Mouse (Mus musculus) erythroblast, embryonic 14.5 days (primary cell): ENCODE data around the gene Fat3. TPM values are rescaled to one million over a fixed set of nuclear protein-coding genes. Genes with fewer than 3 reads are reported as not detected.

Source experiments
- H3K27me3 ChIP-seq: 2 replicates; pipeline ENCODE4 v1.6.1; 2012; ENCODE audit warnings: inconsistent platforms; ENCODE audit not compliant: control insufficient read depth
- H3K36me3 ChIP-seq: 2 replicates; pipeline ENCODE4 v1.6.1; 2012; ENCODE audit warnings: mild to moderate bottlenecking, inconsistent platforms; ENCODE audit not compliant: control insufficient read depth
- H3K4me1 ChIP-seq: 2 replicates; pipeline ENCODE4 v1.6.1; 2012; ENCODE audit warnings: inconsistent platforms; ENCODE audit not compliant: control insufficient read depth
- H3K4me3 ChIP-seq: replicated peaks from 2 replicates; pipeline ENCODE3; 2012; ENCODE audit warnings: moderate library complexity, mild to moderate bottlenecking, inconsistent platforms
- H3K9me3 ChIP-seq: 2 replicates; pipeline ENCODE4 v1.6.1; 2012; ENCODE audit warnings: low read length, inconsistent platforms, mixed read lengths; ENCODE audit not compliant: control insufficient read depth
- GATA1 ChIP-seq: IDR thresholded peaks from 2 replicates; pipeline ENCODE4 v1.6.1; 2012; ENCODE audit warnings: low read length, inconsistent platforms, mixed read lengths
- TAL1 ChIP-seq: IDR thresholded peaks from 3 replicates; pipeline ENCODE4 v1.6.1; 2012; ENCODE audit warnings: low read length, inconsistent platforms, mixed read lengths
- polyA plus RNA-seq: library from polyadenylated mRNA; stranded (reverse); fragments of >175 nt; gene quantifications from 2 replicates; pipeline ENCODE4 v1.2.3, GENCODE M21; 2012

Gene Fat3
- under 0.01 and 0.03 TPM in 2 replicates for polyA plus RNA-seq

DNA sequence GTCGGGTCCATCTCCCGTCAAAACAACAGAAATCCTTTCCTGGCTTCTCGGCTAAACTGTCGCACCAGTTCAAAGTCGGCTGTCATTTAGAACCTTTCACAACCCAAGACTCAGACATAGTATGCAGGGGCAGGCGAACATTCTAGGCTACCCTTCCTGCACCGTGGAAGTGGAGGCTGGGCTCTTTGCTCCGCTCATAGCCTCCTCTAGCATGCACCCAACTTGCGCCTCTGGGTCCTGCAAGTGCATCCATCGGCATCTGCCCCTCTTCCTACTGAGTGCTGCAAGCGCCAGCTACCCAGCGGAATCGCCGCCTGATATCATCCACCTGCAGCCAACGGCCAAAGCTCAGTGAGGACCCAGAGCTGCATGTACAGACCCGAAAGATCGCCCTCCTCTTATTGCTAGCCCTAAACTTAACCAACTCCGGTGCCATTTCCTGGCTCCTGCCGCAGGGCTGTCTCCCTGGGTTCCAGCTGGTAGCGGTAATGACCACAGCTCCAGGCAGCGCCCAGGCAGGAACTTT, at the start of gene Fat3:
Gene Fat3, minus strand, starts transcription at position 100 of the 526 bp plus-strand sequence.
- Histone ChIP-seq H3K4me1 (no peaks in the 10 kb centered on the region), H3K9me3 (no peaks in the 10 kb centered on the region), H3K4me3 (peak within 1 kb of the TSS; percentile 32), H3K36me3 (no peaks in the 10 kb centered on the region), H3K27me3 (peaks cover 54% of the 10 kb centered on the region)
- TF ChIP-seq GATA1 (no peak), TAL1 (no peak)

DNA sequence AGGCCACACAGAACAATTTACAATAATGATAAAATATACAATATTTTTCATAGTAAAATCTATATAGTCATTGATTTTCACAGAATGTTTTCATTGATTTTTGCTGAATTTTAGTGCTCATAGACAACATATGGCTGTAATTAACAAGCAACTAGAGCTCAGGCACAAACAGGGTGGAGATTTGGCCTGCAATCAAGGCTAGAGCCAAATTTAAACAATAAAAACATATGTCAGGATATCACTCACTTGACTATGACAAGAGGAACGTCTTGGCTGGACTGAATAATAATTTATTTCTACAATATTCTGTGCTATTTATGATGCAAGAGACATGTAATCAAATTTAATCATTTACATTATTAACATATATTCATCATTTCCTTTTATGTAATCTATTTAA, 31.8 kb upstream of the Fat3 start:
- no peaks in the 10 kb centered on the region for H3K9me3 ChIP-seq
- no peaks in the 10 kb centered on the region for H3K36me3 ChIP-seq
- no peak for TF ChIP-seq GATA1
- no peak overlapping the region for H3K4me3 ChIP-seq
- no peaks in the 10 kb centered on the region for H3K4me1 ChIP-seq
- H3K27me3 ChIP-seq, result no peaks in the 10 kb centered on the region

DNA sequence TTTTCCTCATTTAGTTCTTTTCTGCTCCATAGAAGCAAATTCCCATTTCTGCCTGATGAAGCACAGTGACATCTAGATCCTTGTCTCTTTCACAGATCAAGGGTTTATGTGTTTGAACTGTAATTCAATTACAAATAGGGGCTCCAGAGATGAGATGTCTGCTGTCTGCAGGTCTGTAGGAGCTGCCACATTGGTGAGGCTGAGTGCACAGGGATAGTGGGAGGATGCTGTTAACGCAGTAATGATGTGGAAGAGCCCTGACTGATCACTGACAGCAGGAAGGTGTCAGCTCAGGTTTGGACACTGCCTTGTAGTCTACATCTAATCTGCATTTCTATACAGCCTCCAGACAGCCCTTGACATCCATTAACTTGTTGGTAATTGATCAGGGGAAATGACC, 16.5 kb upstream of the Fat3 start:
- no peaks in the 10 kb centered on the region for H3K4me1 ChIP-seq
- H3K4me3 ChIP-seq, result no peak overlapping the region
- H3K27me3 ChIP-seq, result no peaks in the 10 kb centered on the region
- no peak for TF ChIP-seq GATA1
- no peak for TF ChIP-seq TAL1
- no peaks in the 10 kb centered on the region for H3K9me3 ChIP-seq
- no peaks in the 10 kb centered on the region for H3K36me3 ChIP-seq

DNA sequence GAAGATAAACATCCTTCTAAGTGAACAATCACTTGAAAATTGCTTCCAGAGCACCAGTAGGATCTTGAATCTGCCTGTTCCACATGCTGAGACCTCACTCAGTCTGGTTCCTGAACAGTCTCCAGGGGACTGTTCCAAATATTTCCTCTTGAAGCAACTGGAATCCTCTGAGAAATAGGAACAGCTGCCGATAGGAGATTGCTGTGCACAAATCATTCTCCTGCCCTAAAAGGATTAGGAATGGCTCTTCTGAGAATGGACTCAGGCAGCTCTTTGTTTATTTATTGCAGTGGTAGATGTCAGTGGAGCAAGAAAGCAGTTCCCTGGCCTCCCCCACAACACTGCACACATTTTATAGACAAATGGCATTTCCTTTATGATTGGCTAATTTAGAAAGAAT, 10.9 kb upstream of the Fat3 start:
- no peaks in the 10 kb centered on the region for H3K36me3 ChIP-seq
- TF ChIP-seq GATA1 (no peak), TAL1 (no peak)
- no peaks in the 10 kb centered on the region for H3K27me3 ChIP-seq
- H3K4me3 ChIP-seq, result no peak overlapping the region
- H3K4me1 ChIP-seq, result no peaks in the 10 kb centered on the region
- H3K9me3 ChIP-seq, result no peaks in the 10 kb centered on the region

DNA sequence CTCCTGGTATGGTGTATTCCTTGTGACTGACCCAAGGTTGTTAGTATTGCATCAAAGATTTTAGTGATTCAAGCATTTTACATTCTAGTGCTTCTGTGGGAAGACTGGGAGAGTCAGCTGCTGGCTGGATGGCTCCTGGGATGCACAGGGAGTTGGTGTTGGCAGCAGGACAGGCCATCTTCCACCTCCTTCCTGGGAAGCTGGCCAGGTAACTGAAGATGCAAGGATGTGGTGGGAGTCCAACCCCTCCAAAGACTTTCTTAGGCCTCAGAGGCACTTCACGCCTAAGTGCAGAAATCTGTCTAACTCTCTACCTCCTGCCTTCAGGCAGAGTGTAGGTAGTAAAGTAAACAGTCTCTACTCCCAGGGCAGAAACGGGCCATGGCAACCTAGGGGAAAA, 2.7 kb upstream of the Fat3 start:
- H3K4me3 ChIP-seq, result no peak overlapping the region
- TF ChIP-seq TAL1 (no peak), GATA1 (no peak)
- H3K4me1 ChIP-seq, result no peaks in the 10 kb centered on the region
- no peaks in the 10 kb centered on the region for H3K9me3 ChIP-seq
- no peaks in the 10 kb centered on the region for H3K36me3 ChIP-seq
- peaks cover 46% of the 10 kb centered on the region for H3K27me3 ChIP-seq

DNA sequence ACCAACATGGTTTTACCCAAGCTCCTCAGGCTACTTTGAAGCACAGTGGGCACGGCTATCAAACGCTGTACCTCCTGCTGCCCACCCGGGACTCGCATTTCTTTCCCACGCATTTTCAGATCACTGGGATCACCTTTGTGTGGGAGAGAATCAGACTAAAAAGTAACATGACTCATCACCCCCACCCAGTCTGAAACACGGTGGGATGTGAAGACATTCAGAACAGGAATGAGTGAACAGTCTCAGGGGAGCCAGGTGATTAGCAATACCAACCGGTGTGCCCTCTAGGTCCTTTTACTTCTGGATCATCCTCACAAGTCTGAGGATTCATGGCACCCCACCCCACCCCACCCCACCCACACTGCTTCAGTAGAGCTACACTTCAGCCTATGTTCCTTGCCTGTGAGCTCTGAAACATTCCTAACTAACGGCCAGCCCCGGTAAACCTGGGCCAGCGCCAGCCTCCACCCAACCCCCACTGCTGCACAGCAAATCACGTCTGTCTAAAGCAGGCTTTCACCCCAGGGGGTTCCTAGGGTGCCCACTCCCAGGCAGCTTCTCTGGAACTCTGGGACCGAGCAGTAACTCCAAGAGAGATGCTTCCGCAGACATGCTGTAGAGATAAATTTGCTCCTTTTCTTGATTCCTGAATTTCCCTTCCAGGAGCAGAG, 1.7 kb upstream of the Fat3 start:
- no peaks in the 10 kb centered on the region for H3K36me3 ChIP-seq
- H3K4me3 ChIP-seq, result no peak overlapping the region
- TF ChIP-seq GATA1, result no peak
- no peak for TF ChIP-seq TAL1
- H3K9me3 ChIP-seq, result no peaks in the 10 kb centered on the region
- H3K4me1 ChIP-seq, result no peaks in the 10 kb centered on the region
- peaks cover 54% of the 10 kb centered on the region for H3K27me3 ChIP-seq

DNA sequence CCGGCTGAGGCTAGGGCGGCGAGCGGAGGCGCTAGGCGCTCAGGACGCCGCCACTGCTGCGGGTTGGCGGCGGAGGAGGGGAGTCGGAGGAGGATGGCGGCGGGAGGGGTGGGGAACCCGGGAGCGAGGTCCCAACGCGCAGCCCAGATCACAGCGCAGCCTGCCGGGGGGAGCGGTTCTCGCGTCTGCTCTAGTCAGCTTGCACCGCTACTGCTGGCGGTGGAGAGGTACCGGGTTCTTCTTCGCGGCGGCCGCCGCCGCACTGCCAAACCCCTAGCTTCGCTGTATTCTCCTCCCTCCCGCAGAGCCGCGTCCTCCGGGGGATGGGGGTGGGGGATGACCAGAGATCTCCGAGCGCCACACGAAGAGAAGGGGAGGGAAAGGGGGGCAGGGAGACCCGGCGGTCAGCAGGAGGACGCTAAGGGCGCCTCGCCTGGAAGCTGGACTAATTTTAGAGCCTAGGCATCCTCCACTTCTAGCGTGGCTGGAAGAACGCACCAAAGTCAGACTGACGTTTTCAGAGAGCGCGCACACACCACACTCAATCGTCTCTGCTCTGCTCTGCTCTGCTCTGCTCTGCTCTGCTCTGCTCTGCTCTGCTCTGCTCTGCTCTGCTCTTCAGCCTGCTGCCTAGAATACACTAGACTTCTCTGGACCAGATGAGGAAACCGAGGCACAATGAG, 1.0 kb upstream of the Fat3 start:
- Histone ChIP-seq H3K4me3 (peak overlapping the region; percentile 32), H3K36me3 (no peaks in the 10 kb centered on the region), H3K4me1 (no peaks in the 10 kb centered on the region), H3K27me3 (peaks cover 54% of the 10 kb centered on the region), H3K9me3 (no peaks in the 10 kb centered on the region)
- TF ChIP-seq GATA1 (no peak), TAL1 (no peak)

DNA sequence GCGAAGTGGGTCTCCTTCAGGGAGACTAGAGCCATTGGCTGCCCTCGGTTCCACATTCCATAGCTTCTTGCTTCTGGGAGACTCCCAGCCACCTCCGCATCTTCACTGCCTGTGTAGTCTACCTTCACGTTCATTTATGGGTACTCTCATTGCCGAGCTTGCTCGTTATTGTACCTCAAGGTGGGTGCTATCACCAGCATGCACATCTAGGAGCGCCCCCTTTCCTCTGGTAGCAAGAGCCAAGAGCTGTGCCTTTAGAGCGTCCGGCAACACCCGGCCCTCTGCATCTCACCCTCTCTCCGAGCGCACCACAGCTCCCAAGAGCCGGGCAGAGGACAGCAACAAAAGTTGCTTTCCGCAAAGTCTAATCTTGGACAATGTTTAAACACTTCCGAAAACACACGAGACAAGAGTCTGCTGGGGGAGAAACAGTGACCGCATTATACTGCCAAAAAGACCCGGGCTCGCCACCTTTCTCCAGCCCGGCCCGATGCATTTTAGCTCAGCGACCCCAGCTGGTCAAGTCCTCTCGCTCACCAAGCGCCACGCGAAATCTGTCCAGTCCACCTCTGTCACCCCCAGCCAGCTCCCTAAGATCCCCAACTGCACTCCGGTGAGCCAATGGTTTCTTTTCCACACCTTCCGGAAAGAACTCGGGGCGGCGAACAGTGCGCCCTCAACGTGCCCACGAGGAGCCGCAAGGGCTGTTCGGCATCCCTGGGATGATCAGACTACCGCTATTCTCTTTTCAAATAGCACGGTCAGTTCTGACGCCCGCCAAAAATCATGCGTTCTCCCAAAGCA, 501 bp downstream of the Fat3 start:
- Histone ChIP-seq H3K4me3 (peak overlapping the region; percentile 32), H3K27me3 (peaks cover 54% of the 10 kb centered on the region), H3K9me3 (no peaks in the 10 kb centered on the region), H3K36me3 (no peaks in the 10 kb centered on the region), H3K4me1 (no peaks in the 10 kb centered on the region)
- no peak for TF ChIP-seq GATA1
- no peak for TF ChIP-seq TAL1
